Mouse (Mus musculus) lung, adult 2 months (tissue): ENCODE measurements around the gene Slc6a17. TPM values are rescaled to one million over a fixed set of nuclear protein-coding genes. Genes with fewer than 3 reads are reported as not detected.

ENCODE experiments used
- DNase-seq: peaks from one replicate; pipeline ENCODE4 v3.0.0; 2022
- H3K4me1 ChIP-seq: fragments of 200-500 bp; 2 replicates; pipeline ENCODE4 v1.6.1; 2011; ENCODE audit warnings: low read length; ENCODE audit not compliant: control insufficient read depth, insufficient read depth
- H3K4me3 ChIP-seq: fragments of 200-500 bp; replicated peaks from 2 replicates; pipeline ENCODE3; 2011; ENCODE audit warnings: low read depth, mild to moderate bottlenecking, control low read depth, low read length; ENCODE audit errors: extremely low read depth
- CTCF ChIP-seq: fragments of 200-500 bp; IDR thresholded peaks from 2 replicates; pipeline ENCODE4 v1.5.1; 2011; ENCODE audit warnings: mild to moderate bottlenecking, low read length, control low read depth; ENCODE audit not compliant: insufficient read depth
- POLR2A ChIP-seq: fragments of 200-500 bp; IDR thresholded peaks from 2 replicates; pipeline ENCODE4 v1.6.1; 2011; ENCODE audit warnings: low read depth, mild to moderate bottlenecking, control low read depth, low read length, borderline replicate concordance; ENCODE audit errors: extremely low read depth
- WGBS: fragments of 180-500 bp; shearing (Covaris S2); methylation state at CpG from one replicate; pipeline ENCODE4 v1.1.7; 2018; 5-methylcytosine and 5-hydroxymethylcytosine counted together
- polyA plus RNA-seq: library from polyadenylated mRNA; depleted of rRNA; stranded (reverse); fragments of >200 nt; gene quantifications from 2 replicates; pipeline ENCODE4 v1.2.3, GENCODE M21; 2012

Slc6a17 gene
- polyA plus RNA-seq, 1 experiment, result 1.5 TPM

DNA sequence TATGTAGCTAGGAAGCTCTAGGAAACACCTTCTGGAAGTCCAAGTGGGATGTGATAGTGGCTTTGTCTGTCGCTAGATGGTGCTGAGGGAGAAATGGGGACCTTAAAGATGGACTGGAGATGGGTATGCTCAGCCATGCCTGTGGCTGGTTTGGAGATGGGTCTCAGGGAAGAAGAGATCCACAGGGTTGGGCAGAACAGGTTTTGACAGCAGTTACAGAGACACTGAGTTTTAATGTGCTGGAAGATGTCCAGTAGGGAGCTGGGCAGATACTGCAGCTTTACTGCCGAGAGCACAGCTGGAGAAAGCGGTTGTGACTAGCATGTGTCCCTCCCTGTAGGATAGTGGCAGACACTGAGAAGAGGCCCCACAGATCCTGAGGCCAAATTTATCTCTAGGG is 37.2 kb downstream of the Slc6a17 start:
- TF ChIP-seq POLR2A, result no peak
- TF ChIP-seq CTCF, result no peak
- no peak overlapping the region for H3K4me3 ChIP-seq
- DNase-seq, result no peak
- WGBS, result 50% methylated on average over 3 of the region's 3 CpGs
- H3K4me1 ChIP-seq, result no peaks in the 10 kb centered on the region

- peak; percentile 23 for DNase-seq
- WGBS, result 14% methylated on average over 6 of the region's 6 CpGs
- no peak overlapping the region for H3K4me3 ChIP-seq
- peak; percentile 98 for TF ChIP-seq CTCF
- no peak for TF ChIP-seq POLR2A
- H3K4me1 ChIP-seq, result no peaks in the 10 kb centered on the region
Measured at GRCm38 (mm10) chr3:107472198-107472597, 45.6 kb downstream of the Slc6a17 start.

- DNase-seq, result no peak
- 71% methylated on average over 4 of the region's 4 CpGs for WGBS
Measured at GRCm38 (mm10) chr3:107469059-107469458, 48.8 kb downstream of the Slc6a17 start.

GRCm38 (mm10) chr3:107468106-107468505 is 49.7 kb downstream of the Slc6a17 start:
- 81% methylated on average over 11 of the region's 11 CpGs for WGBS
- no peak for DNase-seq
- TF ChIP-seq CTCF, result no peak
- TF ChIP-seq POLR2A, result no peak
- H3K4me3 ChIP-seq, result no peak overlapping the region
- H3K4me1 ChIP-seq, result no peaks in the 10 kb centered on the region

More at GRCm38 (mm10) chr3:107469059-107469458, 48.8 kb downstream of the Slc6a17 start:
- no peak overlapping the region for H3K4me3 ChIP-seq
- no peak for TF ChIP-seq POLR2A
- no peak for TF ChIP-seq CTCF
- no peaks in the 10 kb centered on the region for H3K4me1 ChIP-seq

DNA sequence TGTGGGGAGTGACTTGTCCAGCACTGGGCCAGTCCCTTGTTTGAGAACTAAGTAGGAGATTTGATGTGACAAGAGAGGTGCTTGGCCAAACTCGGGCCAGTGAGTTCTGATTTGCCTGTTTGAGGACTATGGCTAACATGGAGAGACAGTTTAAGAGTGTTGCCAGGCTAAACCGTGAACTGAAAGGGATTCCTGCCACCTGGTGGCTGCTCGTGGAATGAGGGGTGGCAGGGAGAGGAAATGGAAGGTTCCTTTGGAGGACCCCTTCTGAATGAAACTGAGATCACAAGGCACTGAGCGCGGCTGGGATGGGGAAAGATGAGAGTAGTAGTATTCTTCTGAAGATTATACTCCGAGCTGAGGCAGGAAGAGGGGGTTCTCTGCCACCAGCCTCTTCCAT is 51.2 kb downstream of the Slc6a17 start:
- peak; percentile 58 for DNase-seq
- peak; percentile 91 for TF ChIP-seq CTCF
- TF ChIP-seq POLR2A, result no peak
- H3K4me3 ChIP-seq, result no peak overlapping the region
- WGBS, result 6% methylated on average over 6 of the region's 6 CpGs
- H3K4me1 ChIP-seq, result no peaks in the 10 kb centered on the region

DNA sequence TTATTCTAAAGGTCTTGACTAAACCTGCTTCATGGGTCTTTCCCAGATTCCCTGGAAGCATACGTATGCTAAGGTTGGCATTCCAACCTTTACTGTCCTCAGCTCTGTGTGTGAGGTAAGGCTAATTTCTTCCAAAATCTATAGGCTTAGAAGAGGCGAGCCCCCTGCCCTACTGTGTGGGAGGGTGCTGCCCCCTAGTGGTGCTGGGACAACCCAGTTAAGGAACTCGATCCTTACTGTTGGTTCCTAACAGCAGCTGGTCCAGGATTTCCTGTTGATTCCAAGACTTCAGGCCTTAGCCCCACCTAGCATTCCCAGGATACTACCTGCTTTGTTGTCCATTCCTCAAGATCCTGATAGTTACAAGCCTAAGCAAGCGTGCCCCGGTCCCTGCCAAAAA is 55.7 kb downstream of the Slc6a17 start:
- DNase-seq, result peak; percentile 48
- H3K4me1 ChIP-seq, result 0 out of 2 replicates have a peak, but pooled peaks cover 3% of the 10 kb centered on the region
- H3K4me3 ChIP-seq, result no peak overlapping the region
- WGBS, result 14% methylated on average over 5 of the region's 5 CpGs
- TF ChIP-seq CTCF (peak; percentile 74), POLR2A (no peak)

DNA sequence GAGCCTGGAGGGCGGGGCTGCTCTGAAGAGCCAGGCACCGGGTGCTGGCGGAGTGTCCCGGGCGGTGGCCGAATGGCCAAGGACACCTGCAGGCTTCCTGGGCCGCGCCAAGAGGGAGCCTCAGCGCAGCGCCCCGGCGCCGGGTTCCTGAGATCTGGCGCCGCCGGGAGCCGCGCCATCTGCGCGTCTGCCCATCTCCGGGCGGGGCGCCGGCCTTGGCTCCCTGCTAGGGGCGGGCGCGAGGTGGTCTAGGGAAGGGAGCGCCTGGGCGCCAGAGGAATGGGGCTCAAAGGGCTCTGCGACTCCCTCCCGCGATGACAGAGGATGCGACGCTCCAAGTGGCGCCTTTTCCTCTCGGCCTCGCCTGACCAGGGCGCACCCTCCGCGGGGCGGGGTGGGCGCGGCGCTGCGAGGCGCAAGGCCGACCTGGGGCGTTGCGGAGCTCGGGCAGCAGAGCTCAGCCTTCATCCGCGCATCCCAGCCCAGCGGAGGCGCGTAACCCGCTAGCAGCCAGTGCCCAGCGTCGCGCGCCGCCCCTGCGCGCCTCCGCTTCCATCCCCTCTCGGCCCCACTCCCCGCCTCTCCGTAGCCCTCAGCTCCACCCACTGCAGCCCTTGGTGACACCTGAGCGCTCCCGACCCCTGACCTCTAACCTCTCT is 57.9 kb downstream of the Slc6a17 start:
- under 1% methylated on average over 65 of the region's 69 CpGs for WGBS
- Histone ChIP-seq H3K4me1 (0 out of 2 replicates have a peak, but pooled peaks cover 3% of the 10 kb centered on the region), H3K4me3 (no peak overlapping the region)
- DNase-seq, result no peak
- no peak for TF ChIP-seq CTCF
- no peak for TF ChIP-seq POLR2A

GRCm38 (mm10) chr3:107459196-107459772 is 58.5 kb downstream of the Slc6a17 start, which contains the start of gene Kcnc4:
Gene Kcnc4, minus strand, starts transcription at chr3:107459552.
- TF ChIP-seq POLR2A (no peak), CTCF (no peak)
- 2% methylated on average over 68 of the region's 68 CpGs for WGBS
- Histone ChIP-seq H3K4me1 (0 out of 2 replicates have a peak, but pooled peaks cover 3% of the 10 kb centered on the region), H3K4me3 (no peak within 1 kb of the TSS)
- DNase-seq, result no peak

DNA sequence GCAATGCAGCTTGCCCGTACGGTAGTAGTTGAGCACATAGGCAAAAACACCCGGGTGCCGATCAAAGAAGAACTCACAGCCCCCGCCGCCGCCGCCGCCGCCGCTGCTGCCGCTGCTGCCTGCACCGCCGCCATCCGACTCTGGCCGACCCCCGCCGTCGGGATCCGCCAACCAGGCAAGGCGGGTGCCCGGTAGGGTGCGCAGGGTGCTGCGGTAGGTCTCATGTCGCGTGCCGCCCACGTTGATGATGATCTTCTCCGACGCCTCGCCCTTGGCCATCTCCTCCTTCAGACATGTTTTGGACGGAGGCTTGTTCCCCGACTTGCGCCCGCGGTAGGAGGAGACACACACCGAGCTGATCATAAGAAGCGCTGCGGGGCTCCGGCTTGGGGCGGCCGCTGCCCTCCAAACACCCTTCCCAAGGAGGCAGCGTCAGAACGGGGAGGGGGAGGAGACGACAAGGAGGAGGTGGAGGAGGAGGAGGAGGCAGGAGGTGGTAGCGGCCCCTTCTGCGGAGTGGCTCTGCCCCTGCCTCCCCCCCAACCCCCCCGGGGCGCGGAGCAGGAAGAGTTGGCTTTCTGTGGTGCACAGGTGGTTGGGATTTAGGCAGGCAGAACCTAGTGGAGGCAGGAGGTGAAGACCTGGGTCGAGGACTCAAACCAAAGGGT is 59.2 kb downstream of the Slc6a17 start:
- DNase-seq, result no peak
- no peak overlapping the region for H3K4me3 ChIP-seq
- H3K4me1 ChIP-seq, result 0 out of 2 replicates have a peak, but pooled peaks cover 3% of the 10 kb centered on the region
- TF ChIP-seq CTCF, result no peak
- TF ChIP-seq POLR2A, result no peak
- WGBS, result under 1% methylated on average over 50 of the region's 51 CpGs

- no peak overlapping the region for H3K4me3 ChIP-seq
- H3K4me1 ChIP-seq, result 0 out of 2 replicates have a peak, but pooled peaks cover 3% of the 10 kb centered on the region
- DNase-seq, result no peak
- no peak for TF ChIP-seq POLR2A
- no peak for TF ChIP-seq CTCF
- 5% methylated on average over 23 of the region's 23 CpGs for WGBS
Measured at GRCm38 (mm10) chr3:107458104-107458503, 59.7 kb downstream of the Slc6a17 start.
